Mouse (Mus musculus): Measurements from ENCODE around the gene Ankrd44.

- peak; percentile 55 for TF ChIP-seq POLR2A (IDR thresholded peaks at IDR 0.05; ENCODE audit: low read depth, low read length)
- no peak for TF ChIP-seq ZC3H11A (IDR thresholded peaks at IDR 0.05; ENCODE audit: low read depth, low read length)
- 0 out of 2 replicates have a peak, but pooled peaks have one; percentile 5 for TF ChIP-seq JUND (conservative IDR thresholded peaks at IDR 0.05; ENCODE audit: low read depth, low read length)
- no peak for TF ChIP-seq CTCF (conservative IDR thresholded peaks at IDR 0.05 in 1 of 2, IDR thresholded peaks at IDR 0.05 in 1 of 2; ENCODE audit: low read depth in 2 of 2, low read length in 2 of 2)
- TF ChIP-seq EP300 (IDR thresholded peaks at IDR 0.05; ENCODE audit: low read length): peak; percentile 80
- no peak for TF ChIP-seq ZKSCAN1 (IDR thresholded peaks at IDR 0.05; ENCODE audit: borderline replicate concordance, low read depth, low read length)
- TF ChIP-seq ETS1 (conservative IDR thresholded peaks at IDR 0.05; ENCODE audit: low read depth, low read length): peak; percentile 81
- no peak for TF ChIP-seq USF2 (conservative IDR thresholded peaks at IDR 0.05; ENCODE audit: low read depth, low read length)
- peak; percentile 88 for TF ChIP-seq MEF2A (IDR thresholded peaks at IDR 0.05; ENCODE audit: borderline replicate concordance, low read depth, low read length)
- TF ChIP-seq NELFE (IDR thresholded peaks at IDR 0.05; ENCODE audit: low read depth, low read length): no peak
- TF ChIP-seq SMC3 (IDR thresholded peaks at IDR 0.05; ENCODE audit: low read depth, low read length): no peak
Measured at GRCm38 (mm10) chr1:54841788-54842187, 84.4 kb downstream of the Ankrd44 start.

All from CH12.LX (cell line).